ENCODE assay signal across 20 mouse cellular contexts in genomic region chr12:91256334-91256733, GRCm38 (mm10).
"Had no signal": no experiment of that assay in that cellular context is flagged by ENCODE, and none has a peak within 500 bp of the region (broad histone marks: within the 10 kb centered on the region; RNA-seq: fewer than 3 reads in every experiment).

No protein-coding gene starts in this region.

- H3K9me3 ChIP-seq: lung, embryonic 15.5 days; midbrain, embryonic 13.5 days; midbrain, embryonic 15.5 days; neural tube, embryonic 13.5 days; neural tube, embryonic 15.5 days had no signal

- H3K4me3 ChIP-seq: lung, embryonic 15.5 days; midbrain, embryonic 13.5 days; midbrain, embryonic 15.5 days; neural tube, embryonic 13.5 days; neural tube, embryonic 15.5 days had no signal

- H3K27ac ChIP-seq: lung, embryonic 15.5 days; macrophage; midbrain, embryonic 13.5 days; midbrain, embryonic 15.5 days; neural tube, embryonic 13.5 days; neural tube, embryonic 15.5 days had no signal

- H3K4me1 ChIP-seq: lung, embryonic 15.5 days; midbrain, embryonic 13.5 days; midbrain, embryonic 15.5 days; neural tube, embryonic 13.5 days; neural tube, embryonic 15.5 days had no signal

- H3K4me2 ChIP-seq: lung, embryonic 15.5 days; midbrain, embryonic 11.5 days; midbrain, embryonic 13.5 days; midbrain, embryonic 15.5 days; neural tube, embryonic 13.5 days; neural tube, embryonic 15.5 days had no signal

- DNase-seq: liver, postnatal 0 days; lung, adult 2 months; lung, postnatal 14 days; lung, postnatal 36 days; retina, postnatal 1 day; right cerebral cortex, adult 18-20 months; right cerebral cortex, postnatal 25 days; right cerebral cortex, postnatal 4 days; spleen, adult 18-20 months; thymus, adult 18-20 months; thymus, postnatal 14 days; thymus, postnatal 36 days had no signal

- ATAC-seq: liver, postnatal 0 days; lung, postnatal 0 days; midbrain, embryonic 13.5 days; midbrain, embryonic 15.5 days had no signal

- H3K9ac ChIP-seq: liver, postnatal 0 days; lung, embryonic 15.5 days; midbrain, embryonic 13.5 days; midbrain, embryonic 15.5 days; neural tube, embryonic 13.5 days; neural tube, embryonic 15.5 days had no signal

- H3K36me3 ChIP-seq: lung, embryonic 15.5 days; midbrain, embryonic 13.5 days; midbrain, embryonic 15.5 days; neural tube, embryonic 13.5 days; neural tube, embryonic 15.5 days had no signal

- H3K27me3 ChIP-seq: lung, embryonic 15.5 days; midbrain, embryonic 13.5 days; midbrain, embryonic 15.5 days; neural tube, embryonic 13.5 days; neural tube, embryonic 15.5 days had no signal
